In genomic region chr6:91585543-91585942, GRCm38 (mm10) we compare ENCODE assay signal across 19 mouse cellular contexts.
A peak's percentile ranks its signal among the peaks of the same experiment; 100 is the strongest.
DNase-seq lines count a peak whose midpoint lies in the region; ATAC-seq lines count a peak whose summit lies in the region.
"Had no signal": no experiment of that assay in that cellular context is flagged by ENCODE, and none has a peak within 500 bp of the region (broad histone marks: within the 10 kb centered on the region; RNA-seq: fewer than 3 reads in every experiment).

No protein-coding gene starts in this region.

- ATAC-seq in monocyte, adult 5-6 weeks (replicated peaks; ENCODE audit: insufficient number of reproducible peaks, low FRiP score, low TSS enrichment, poor library complexity, severe bottlenecking), result no peak
- ATAC-seq in hindbrain, embryonic 11.5 days (ENCODE audit: low FRiP score), result no peak
- ATAC-seq: intestine, embryonic 16.5 days; liver, postnatal 0 days had no signal

- H3K9ac ChIP-seq in hindbrain, embryonic 11.5 days (ENCODE audit: low read depth, low read length), result no peak overlapping the region
- H3K9ac ChIP-seq: embryonic facial prominence, embryonic 12.5 days; heart, embryonic 13.5 days; limb, embryonic 15.5 days; liver, postnatal 0 days had no signal

- DNase-seq in monocyte, adult 2 months (ENCODE audit: low read depth in 1 of 2, low spot score in 2 of 2), result peak; percentile 24 to 56
- DNase-seq in ZHBTc4 (ENCODE audit: low read depth, low spot score), result peak; percentile 26
- peak; percentile 44 for DNase-seq in lung, postnatal 14 days
- DNase-seq in thymus, postnatal 36 days, result peak; percentile 4 to 31
- no peak for DNase-seq in left cerebral cortex, postnatal 25 days (ENCODE audit: low spot score in 2 of 2)
- DNase-seq in urinary bladder, postnatal 25 days (ENCODE audit: low spot score), result no peak
- DNase-seq in hindbrain, embryonic 11.5 days (ENCODE audit: low spot score), result no peak
- DNase-seq: cerebellum, postnatal 36 days; gastrocnemius, postnatal 14 days; kidney, postnatal 10 days; layer of hippocampus, adult 9-11 months; liver, postnatal 0 days had no signal

- intact Hi-C loops in left cerebral cortex, postnatal 25 days (cut with DNase I), result loop anchor here (5.0 kb wide), 1 partner anchor 72 kb away; no protein-coding TSS in a partner anchor

- H3K4me2 ChIP-seq in hindbrain, embryonic 11.5 days (replicated peaks; ENCODE audit: low read depth, low read length), result no peak overlapping the region
- H3K4me2 ChIP-seq: embryonic facial prominence, embryonic 12.5 days; heart, embryonic 13.5 days; limb, embryonic 15.5 days had no signal

- H3K27ac ChIP-seq in hindbrain, embryonic 11.5 days (ENCODE audit: low read depth, low read length), result no peak overlapping the region
- H3K27ac ChIP-seq: embryonic facial prominence, embryonic 12.5 days; heart, embryonic 13.5 days; limb, embryonic 15.5 days; midbrain, embryonic 10.5 days had no signal

- no peaks in the 10 kb centered on the region for H3K27me3 ChIP-seq in hindbrain, embryonic 11.5 days (ENCODE audit: control insufficient read depth, insufficient read depth, low read length)
- H3K27me3 ChIP-seq: embryonic facial prominence, embryonic 12.5 days; limb, embryonic 15.5 days had no signal

- WGBS in hindbrain, embryonic 11.5 days, result 84% methylated on average over 3 of the region's 3 CpGs

- H3K4me1 ChIP-seq in hindbrain, embryonic 11.5 days (replicated peaks; ENCODE audit: control insufficient read depth, insufficient read depth, low read length), result no peaks in the 10 kb centered on the region

- H3K36me3 ChIP-seq in hindbrain, embryonic 11.5 days (ENCODE audit: control insufficient read depth, insufficient read depth, low read length), result no peaks in the 10 kb centered on the region
- H3K36me3 ChIP-seq: embryonic facial prominence, embryonic 12.5 days; heart, embryonic 13.5 days; hindbrain, embryonic 10.5 days; limb, embryonic 15.5 days; midbrain, embryonic 10.5 days had no signal

- no peaks in the 10 kb centered on the region for H3K9me3 ChIP-seq in hindbrain, embryonic 11.5 days (ENCODE audit: control insufficient read depth, low read length)
- H3K9me3 ChIP-seq: embryonic facial prominence, embryonic 12.5 days; heart, embryonic 13.5 days; hindbrain, embryonic 10.5 days; limb, embryonic 15.5 days; midbrain, embryonic 10.5 days had no signal

- no peak overlapping the region for H3K4me3 ChIP-seq in hindbrain, embryonic 11.5 days (ENCODE audit: low read depth, low read length)
- H3K4me3 ChIP-seq: embryonic facial prominence, embryonic 12.5 days; heart, embryonic 13.5 days; hindbrain, embryonic 10.5 days; limb, embryonic 15.5 days; midbrain, embryonic 10.5 days had no signal

Comparison
In these comparisons a context has a peak if more than half of its experiments do, and no peak if none do; other contexts are left out.
1. DNase-seq: peak in monocyte, adult 2 months (2 of 2), ZHBTc4 (single experiment), lung, postnatal 14 days (single experiment) and thymus, postnatal 36 days (2 of 2); none in left cerebral cortex, postnatal 25 days (0 of 2), urinary bladder, postnatal 25 days (single experiment) and hindbrain, embryonic 11.5 days (single experiment).